Mouse (Mus musculus): ENCODE data around the gene Csrnp3. TPM values are rescaled to one million over a fixed set of nuclear protein-coding genes. Genes with fewer than 3 reads are reported as not detected.

The Csrnp3 gene
- polyA plus RNA-seq, 1 experiment = 0.01 TPM

- H3K4me2 ChIP-seq (ENCODE audit: low read depth) = peak overlapping the region; percentile 7
- no peak overlapping the region for H3ac ChIP-seq (ENCODE audit: control insufficient read depth, insufficient read length)
- H3K79me2 ChIP-seq (ENCODE audit: control insufficient read depth, insufficient read depth) = no peaks in the 10 kb centered on the region
- H3K27me3 ChIP-seq (ENCODE audit: control insufficient read depth, insufficient read depth, insufficient read length) = no peaks in the 10 kb centered on the region
- H3K4me3 ChIP-seq = no peak overlapping the region
- no peaks in the 10 kb centered on the region for H3K36me3 ChIP-seq (ENCODE audit: control insufficient read depth, insufficient read depth)
- no peak for TF ChIP-seq E2F4 (IDR thresholded peaks at IDR 0.05; ENCODE audit: insufficient read depth)
- no peak for TF ChIP-seq REST (IDR thresholded peaks at IDR 0.05; ENCODE audit: insufficient read depth, insufficient read length)
- no peak for TF ChIP-seq TCF12 (IDR thresholded peaks at IDR 0.05; ENCODE audit: insufficient read depth, poor library complexity, severe bottlenecking)
- no peak for TF ChIP-seq MYOG (IDR thresholded peaks at IDR 0.05; ENCODE audit: control insufficient read depth in 1 of 3, insufficient read depth in 1 of 3, insufficient read length in 2 of 3, low read depth in 2 of 3)
- TF ChIP-seq POLR2A (IDR thresholded peaks at IDR 0.05; ENCODE audit: insufficient read length, low read depth) = no peak
- TF ChIP-seq CEBPB (IDR thresholded peaks at IDR 0.05; ENCODE audit: insufficient read depth, poor library complexity, severe bottlenecking) = no peak
- TF ChIP-seq TCF3 (IDR thresholded peaks at IDR 0.05; ENCODE audit: insufficient read length, low read depth) = no peak
- TF ChIP-seq POLR2AphosphoS2 (IDR thresholded peaks at IDR 0.05; ENCODE audit: insufficient read length, low read depth) = no peak
- TF ChIP-seq MAX (IDR thresholded peaks at IDR 0.05; ENCODE audit: low read depth) = no peak
- TF ChIP-seq SRF (IDR thresholded peaks at IDR 0.05; ENCODE audit: control insufficient read depth, insufficient read length, low read depth) = no peak
- no peak for TF ChIP-seq USF1 (IDR thresholded peaks at IDR 0.05; ENCODE audit: low read depth)
Measured at GRCm38 (mm10) chr2:65940351-65940750, 94.8 kb downstream of the Csrnp3 start.

- Histone ChIP-seq H3K36me3 (ENCODE audit: control insufficient read depth, insufficient read depth) (no peaks in the 10 kb centered on the region), H3K4me2 (ENCODE audit: low read depth) (no peak overlapping the region), H3K4me3 (no peak overlapping the region), H3ac (ENCODE audit: control insufficient read depth, insufficient read length) (no peak overlapping the region), H3K79me2 (ENCODE audit: control insufficient read depth, insufficient read depth) (no peaks in the 10 kb centered on the region), H3K27me3 (ENCODE audit: control insufficient read depth, insufficient read depth, insufficient read length) (no peaks in the 10 kb centered on the region)
- no peak for TF ChIP-seq MYOG (IDR thresholded peaks at IDR 0.05; ENCODE audit: control insufficient read depth in 1 of 3, insufficient read depth in 1 of 3, insufficient read length in 2 of 3, low read depth in 2 of 3)
Measured at GRCm38 (mm10) chr2:65942346-65942745, 96.8 kb downstream of the Csrnp3 start.

- no peaks in the 10 kb centered on the region for H3K36me3 ChIP-seq (ENCODE audit: control insufficient read depth, insufficient read depth)
- H3K27me3 ChIP-seq (ENCODE audit: control insufficient read depth, insufficient read depth, insufficient read length) = no peaks in the 10 kb centered on the region
- H3K4me3 ChIP-seq = no peak overlapping the region
- TF ChIP-seq CEBPB (IDR thresholded peaks at IDR 0.05; ENCODE audit: insufficient read depth, poor library complexity, severe bottlenecking) = no peak
- no peak for TF ChIP-seq TCF12 (IDR thresholded peaks at IDR 0.05; ENCODE audit: insufficient read depth, poor library complexity, severe bottlenecking)
- TF ChIP-seq MYOD1 (IDR thresholded peaks at IDR 0.05; ENCODE audit: control insufficient read depth in 1 of 3, insufficient read length in 2 of 3, low read depth in 2 of 3) = no peak
- TF ChIP-seq MYOG (IDR thresholded peaks at IDR 0.05; ENCODE audit: control insufficient read depth in 1 of 3, insufficient read depth in 1 of 3, insufficient read length in 2 of 3, low read depth in 2 of 3) = no peak
- no peak for TF ChIP-seq MAX (IDR thresholded peaks at IDR 0.05; ENCODE audit: low read depth)
- TF ChIP-seq USF1 (IDR thresholded peaks at IDR 0.05; ENCODE audit: low read depth) = no peak
- TF ChIP-seq TCF3 (IDR thresholded peaks at IDR 0.05; ENCODE audit: insufficient read length, low read depth) = no peak
- no peak for TF ChIP-seq POLR2AphosphoS2 (IDR thresholded peaks at IDR 0.05; ENCODE audit: insufficient read length, low read depth)
- no peak for TF ChIP-seq SRF (IDR thresholded peaks at IDR 0.05; ENCODE audit: control insufficient read depth, insufficient read length, low read depth)
- no peak for TF ChIP-seq E2F4 (IDR thresholded peaks at IDR 0.05; ENCODE audit: insufficient read depth)
- no peak for TF ChIP-seq REST (IDR thresholded peaks at IDR 0.05; ENCODE audit: insufficient read depth, insufficient read length)
- no peak for TF ChIP-seq POLR2A (IDR thresholded peaks at IDR 0.05; ENCODE audit: insufficient read length, low read depth)
- H3ac ChIP-seq (ENCODE audit: control insufficient read depth, insufficient read length) = no peak overlapping the region
- H3K4me2 ChIP-seq (ENCODE audit: low read depth) = no peak overlapping the region
- H3K79me2 ChIP-seq (ENCODE audit: control insufficient read depth, insufficient read depth) = no peaks in the 10 kb centered on the region
Measured at GRCm38 (mm10) chr2:65948808-65949207, 103.2 kb downstream of the Csrnp3 start.

GRCm38 (mm10) chr2:65953726-65954340 is 108.3 kb downstream of the Csrnp3 start:
- H3ac ChIP-seq (ENCODE audit: control insufficient read depth, insufficient read length) = no peak overlapping the region
- H3K79me2 ChIP-seq (ENCODE audit: control insufficient read depth, insufficient read depth) = no peaks in the 10 kb centered on the region
- H3K36me3 ChIP-seq (ENCODE audit: control insufficient read depth, insufficient read depth) = no peaks in the 10 kb centered on the region
- no peak overlapping the region for H3K4me3 ChIP-seq
- H3K4me2 ChIP-seq (ENCODE audit: low read depth) = no peak overlapping the region
- H3K27me3 ChIP-seq (ENCODE audit: control insufficient read depth, insufficient read depth, insufficient read length) = no peaks in the 10 kb centered on the region
- TF ChIP-seq USF1 (IDR thresholded peaks at IDR 0.05; ENCODE audit: low read depth) (no peak), TCF3 (IDR thresholded peaks at IDR 0.05; ENCODE audit: insufficient read length, low read depth) (no peak), TCF12 (IDR thresholded peaks at IDR 0.05; ENCODE audit: insufficient read depth, poor library complexity, severe bottlenecking) (no peak), E2F4 (IDR thresholded peaks at IDR 0.05; ENCODE audit: insufficient read depth) (no peak), CEBPB (IDR thresholded peaks at IDR 0.05; ENCODE audit: insufficient read depth, poor library complexity, severe bottlenecking) (no peak), MYOD1 (IDR thresholded peaks at IDR 0.05; ENCODE audit: control insufficient read depth in 1 of 3, insufficient read length in 2 of 3, low read depth in 2 of 3) (no peak), SRF (IDR thresholded peaks at IDR 0.05; ENCODE audit: control insufficient read depth, insufficient read length, low read depth) (no peak)

DNA sequence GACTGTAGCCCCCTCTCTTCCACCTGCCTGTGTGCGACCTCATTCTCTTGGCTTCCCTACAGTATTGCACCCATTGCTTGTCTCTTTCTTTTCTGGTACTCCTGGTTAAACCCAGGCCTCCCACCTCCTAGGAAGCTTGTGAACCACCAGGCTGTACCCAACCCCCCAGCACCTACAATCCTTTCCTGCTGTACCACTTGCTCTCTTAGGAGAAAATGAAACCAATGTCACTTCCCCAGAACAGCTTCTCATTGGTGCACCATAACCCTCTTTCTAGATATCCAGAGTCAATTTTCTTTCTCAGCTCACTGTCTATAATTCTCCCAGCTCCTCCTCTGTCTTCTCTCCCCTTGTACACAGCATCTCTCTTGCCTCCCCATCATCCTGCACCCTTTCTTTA is 110.2 kb downstream of the Csrnp3 start:
- no peaks in the 10 kb centered on the region for H3K27me3 ChIP-seq (ENCODE audit: control insufficient read depth, insufficient read depth, insufficient read length)
- no peaks in the 10 kb centered on the region for H3K36me3 ChIP-seq (ENCODE audit: control insufficient read depth, insufficient read depth)
- no peak overlapping the region for H3K4me3 ChIP-seq
- TF ChIP-seq POLR2A (IDR thresholded peaks at IDR 0.05; ENCODE audit: insufficient read length, low read depth) (no peak), TCF3 (IDR thresholded peaks at IDR 0.05; ENCODE audit: insufficient read length, low read depth) (no peak), TCF12 (IDR thresholded peaks at IDR 0.05; ENCODE audit: insufficient read depth, poor library complexity, severe bottlenecking) (no peak), POLR2AphosphoS2 (IDR thresholded peaks at IDR 0.05; ENCODE audit: insufficient read length, low read depth) (no peak), MYOD1 (IDR thresholded peaks at IDR 0.05; ENCODE audit: control insufficient read depth in 1 of 3, insufficient read length in 2 of 3, low read depth in 2 of 3) (no peak), USF1 (IDR thresholded peaks at IDR 0.05; ENCODE audit: low read depth) (no peak), SRF (IDR thresholded peaks at IDR 0.05; ENCODE audit: control insufficient read depth, insufficient read length, low read depth) (no peak)
- H3K4me2 ChIP-seq (ENCODE audit: low read depth) = no peak overlapping the region
- H3ac ChIP-seq (ENCODE audit: control insufficient read depth, insufficient read length) = no peak overlapping the region
- H3K79me2 ChIP-seq (ENCODE audit: control insufficient read depth, insufficient read depth) = no peaks in the 10 kb centered on the region

All from myocyte (in vitro differentiated cells).